Mouse (Mus musculus): Measurements from ENCODE around the gene Rptor. TPM values are rescaled to one million over a fixed set of nuclear protein-coding genes. Genes with fewer than 3 reads are reported as not detected.

Gene Rptor
- polyA plus RNA-seq, 1 experiment from 2014 or later: 9.8 TPM

DNA sequence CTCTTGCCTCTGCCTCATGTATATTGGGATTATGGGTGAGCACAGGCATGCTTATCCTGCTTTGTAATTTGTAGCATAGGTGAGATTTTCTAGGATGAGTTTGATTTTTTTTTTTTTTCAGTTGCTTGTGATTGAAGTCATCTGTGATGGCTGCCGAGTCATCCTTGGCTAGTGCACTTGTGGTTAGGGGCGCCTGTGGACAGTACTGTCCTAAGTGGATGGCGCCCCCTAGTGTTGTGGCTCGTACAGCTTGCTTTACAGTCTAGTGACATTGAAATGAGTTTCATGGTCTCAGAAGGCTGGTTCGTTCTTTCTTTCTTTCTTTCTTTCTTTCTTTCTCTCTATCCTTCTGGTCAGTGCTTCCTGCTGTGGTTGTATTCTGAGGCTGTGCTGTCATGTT is 16.1 kb downstream of the Rptor start:
- Histone ChIP-seq H3K27me3 (ENCODE audit: control insufficient read depth, insufficient read depth, low read length) (no peaks in the 10 kb centered on the region), H3K4me1 (ENCODE audit: control insufficient read depth, insufficient read depth, low read length) (peaks cover 8% of the 10 kb centered on the region), H3K4me2 (no peak overlapping the region), H3K9me3 (replicated peaks; ENCODE audit: control insufficient read depth, low read length) (no peaks in the 10 kb centered on the region), H3K36me3 (ENCODE audit: control insufficient read depth, insufficient read depth, low read length) (no peaks in the 10 kb centered on the region), H3K4me3 (ENCODE audit: low read depth, low read length) (no peak overlapping the region), H3K27ac (ENCODE audit: low read depth, low read length) (no peak overlapping the region), H3K9ac (ENCODE audit: low read depth, low read length) (no peak overlapping the region)
- no peak for ATAC-seq (replicated peaks; ENCODE audit: insufficient number of reproducible peaks, low FRiP score, low TSS enrichment)
- 56% methylated on average over 5 of the region's 5 CpGs for WGBS (ENCODE audit: insufficient replicate concordance)

DNA sequence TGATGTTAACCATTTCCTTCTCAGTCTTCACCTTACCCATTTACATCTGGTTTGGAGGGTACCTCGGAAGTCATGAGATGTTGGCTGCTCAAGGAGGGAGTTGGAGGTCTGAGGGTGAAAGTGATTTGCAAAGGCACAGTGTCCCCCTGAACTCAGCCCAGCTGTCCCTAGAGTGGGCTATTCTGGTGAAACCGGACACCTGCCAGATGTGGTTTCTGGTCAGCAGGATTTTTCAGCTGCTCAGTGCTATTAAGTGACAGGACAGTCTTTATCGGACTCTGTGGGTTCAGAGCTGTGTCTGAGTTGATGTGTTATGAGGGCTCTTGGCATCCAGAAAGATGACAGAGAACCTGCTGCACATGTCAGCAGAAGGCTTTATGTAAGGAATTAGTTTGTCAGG is 18.6 kb downstream of the Rptor start:
- H3K4me2 ChIP-seq: no peak overlapping the region
- no peaks in the 10 kb centered on the region for H3K36me3 ChIP-seq (ENCODE audit: control insufficient read depth, insufficient read depth, low read length)
- H3K4me3 ChIP-seq (ENCODE audit: low read depth, low read length): no peak overlapping the region
- ATAC-seq (replicated peaks; ENCODE audit: insufficient number of reproducible peaks, low FRiP score, low TSS enrichment): no peak
- H3K4me1 ChIP-seq (ENCODE audit: control insufficient read depth, insufficient read depth, low read length): peaks cover 23% of the 10 kb centered on the region
- H3K27ac ChIP-seq (ENCODE audit: low read depth, low read length): no peak overlapping the region
- H3K9me3 ChIP-seq (replicated peaks; ENCODE audit: control insufficient read depth, low read length): no peaks in the 10 kb centered on the region
- no peaks in the 10 kb centered on the region for H3K27me3 ChIP-seq (ENCODE audit: control insufficient read depth, insufficient read depth, low read length)
- H3K9ac ChIP-seq (ENCODE audit: low read depth, low read length): no peak overlapping the region
- 76% methylated on average over 3 of the region's 3 CpGs for WGBS (ENCODE audit: insufficient replicate concordance)

DNA sequence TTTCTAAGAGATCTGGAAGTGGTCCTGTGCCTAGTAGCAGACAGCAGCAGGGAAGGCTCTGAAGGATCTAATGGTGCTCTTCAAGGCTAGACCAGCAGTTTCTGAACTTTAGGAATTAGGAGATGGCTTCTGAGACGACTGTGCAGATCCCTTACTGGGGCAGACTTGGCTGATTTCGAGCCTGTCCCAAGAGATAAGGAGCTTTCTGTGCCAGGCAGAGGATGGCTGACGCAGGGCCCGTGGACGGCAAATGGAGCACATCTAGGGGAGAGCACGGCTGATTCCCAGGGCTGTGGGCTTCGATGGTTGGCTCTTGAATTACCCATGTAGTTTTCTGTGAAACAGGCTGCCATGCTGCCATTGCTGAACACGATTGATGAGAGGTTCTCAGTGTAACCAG is 21.1 kb downstream of the Rptor start:
- no peak overlapping the region for H3K4me2 ChIP-seq
- H3K4me3 ChIP-seq (ENCODE audit: low read depth, low read length): no peak overlapping the region
- ATAC-seq (replicated peaks; ENCODE audit: insufficient number of reproducible peaks, low FRiP score, low TSS enrichment): no peak
- H3K27ac ChIP-seq (ENCODE audit: low read depth, low read length): no peak overlapping the region
- H3K9me3 ChIP-seq (replicated peaks; ENCODE audit: control insufficient read depth, low read length): no peaks in the 10 kb centered on the region
- 66% methylated on average over 8 of the region's 8 CpGs for WGBS (ENCODE audit: insufficient replicate concordance)
- H3K36me3 ChIP-seq (ENCODE audit: control insufficient read depth, insufficient read depth, low read length): no peaks in the 10 kb centered on the region
- no peak overlapping the region for H3K9ac ChIP-seq (ENCODE audit: low read depth, low read length)
- no peaks in the 10 kb centered on the region for H3K27me3 ChIP-seq (ENCODE audit: control insufficient read depth, insufficient read depth, low read length)
- peaks cover 23% of the 10 kb centered on the region for H3K4me1 ChIP-seq (ENCODE audit: control insufficient read depth, insufficient read depth, low read length)

DNA sequence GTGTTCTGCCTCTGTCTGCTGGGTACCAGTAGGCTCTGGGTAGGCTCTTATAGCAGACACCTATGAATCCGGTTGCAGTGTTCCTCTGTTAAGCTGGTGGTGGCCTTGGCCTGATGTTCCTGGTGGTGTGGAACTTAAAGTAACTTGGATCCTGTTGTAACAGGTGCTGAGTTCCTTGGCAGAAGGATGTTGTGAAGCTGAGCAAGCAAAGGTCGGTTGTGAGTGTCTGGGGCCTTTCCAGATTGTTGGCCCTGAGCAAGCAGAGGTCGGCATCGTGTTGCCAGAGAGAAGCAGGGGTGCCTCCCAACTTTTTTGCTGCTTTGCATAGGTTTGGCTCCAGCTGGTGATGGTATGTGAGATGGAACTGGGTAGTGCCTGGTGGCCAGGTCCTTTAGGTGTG is 21.7 kb downstream of the Rptor start:
- Histone ChIP-seq H3K9ac (ENCODE audit: low read depth, low read length) (no peak overlapping the region), H3K27me3 (ENCODE audit: control insufficient read depth, insufficient read depth, low read length) (no peaks in the 10 kb centered on the region), H3K4me3 (ENCODE audit: low read depth, low read length) (no peak overlapping the region), H3K36me3 (ENCODE audit: control insufficient read depth, insufficient read depth, low read length) (no peaks in the 10 kb centered on the region), H3K9me3 (replicated peaks; ENCODE audit: control insufficient read depth, low read length) (no peaks in the 10 kb centered on the region), H3K27ac (ENCODE audit: low read depth, low read length) (no peak overlapping the region), H3K4me1 (ENCODE audit: control insufficient read depth, insufficient read depth, low read length) (peaks cover 23% of the 10 kb centered on the region), H3K4me2 (no peak overlapping the region)
- no peak for ATAC-seq (replicated peaks; ENCODE audit: insufficient number of reproducible peaks, low FRiP score, low TSS enrichment)
- 76% methylated on average over 4 of the region's 4 CpGs for WGBS (ENCODE audit: insufficient replicate concordance)

DNA sequence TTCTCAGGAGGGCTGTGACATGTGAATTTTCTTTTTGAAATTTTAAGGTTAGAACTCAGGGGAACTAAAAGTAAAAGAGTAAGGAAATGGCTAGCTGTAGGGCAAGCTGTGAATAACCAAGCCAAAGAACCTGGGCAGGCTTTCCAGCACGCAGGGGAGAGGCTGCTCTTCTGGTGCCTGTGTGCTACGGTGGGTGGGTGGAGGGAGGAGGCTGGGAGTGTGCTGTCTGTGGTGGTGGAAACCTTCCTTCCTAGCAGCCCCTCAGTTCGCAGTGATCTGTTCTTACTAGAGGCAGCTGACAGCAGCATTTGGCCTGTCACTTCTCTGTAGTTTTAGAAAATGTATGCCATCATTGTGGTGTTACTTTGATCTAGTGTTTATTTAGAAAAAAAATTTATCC is 22.2 kb downstream of the Rptor start:
- H3K36me3 ChIP-seq (ENCODE audit: control insufficient read depth, insufficient read depth, low read length): no peaks in the 10 kb centered on the region
- H3K4me2 ChIP-seq: no peak overlapping the region
- H3K27ac ChIP-seq (ENCODE audit: low read depth, low read length): no peak overlapping the region
- H3K4me1 ChIP-seq (ENCODE audit: control insufficient read depth, insufficient read depth, low read length): peaks cover 26% of the 10 kb centered on the region
- H3K9ac ChIP-seq (ENCODE audit: low read depth, low read length): no peak overlapping the region
- no peak for ATAC-seq (replicated peaks; ENCODE audit: insufficient number of reproducible peaks, low FRiP score, low TSS enrichment)
- H3K27me3 ChIP-seq (ENCODE audit: control insufficient read depth, insufficient read depth, low read length): no peaks in the 10 kb centered on the region
- H3K4me3 ChIP-seq (ENCODE audit: low read depth, low read length): no peak overlapping the region
- H3K9me3 ChIP-seq (replicated peaks; ENCODE audit: control insufficient read depth, low read length): no peaks in the 10 kb centered on the region
- 35% methylated on average over 3 of the region's 3 CpGs for WGBS (ENCODE audit: insufficient replicate concordance)

DNA sequence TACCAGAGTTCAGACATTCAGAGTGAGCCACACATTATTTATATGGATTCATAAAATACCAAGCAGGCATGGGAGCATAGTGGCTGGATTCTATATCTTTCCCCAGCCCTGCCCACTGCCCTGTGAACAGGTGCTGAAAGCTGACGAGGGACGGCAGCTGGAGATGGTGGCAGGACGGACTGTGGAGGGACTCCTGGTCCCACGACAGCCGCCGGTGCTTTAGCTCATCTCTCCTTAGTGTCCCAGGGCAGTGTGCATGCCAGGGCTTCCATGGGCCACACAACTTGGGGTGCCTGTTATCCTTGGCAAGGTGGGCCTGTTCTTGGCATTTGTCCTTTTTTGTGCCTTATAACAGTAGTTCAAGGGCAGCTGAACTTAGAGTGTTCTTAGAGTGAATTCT is 22.8 kb downstream of the Rptor start:
- H3K9ac ChIP-seq (ENCODE audit: low read depth, low read length): no peak overlapping the region

DNA sequence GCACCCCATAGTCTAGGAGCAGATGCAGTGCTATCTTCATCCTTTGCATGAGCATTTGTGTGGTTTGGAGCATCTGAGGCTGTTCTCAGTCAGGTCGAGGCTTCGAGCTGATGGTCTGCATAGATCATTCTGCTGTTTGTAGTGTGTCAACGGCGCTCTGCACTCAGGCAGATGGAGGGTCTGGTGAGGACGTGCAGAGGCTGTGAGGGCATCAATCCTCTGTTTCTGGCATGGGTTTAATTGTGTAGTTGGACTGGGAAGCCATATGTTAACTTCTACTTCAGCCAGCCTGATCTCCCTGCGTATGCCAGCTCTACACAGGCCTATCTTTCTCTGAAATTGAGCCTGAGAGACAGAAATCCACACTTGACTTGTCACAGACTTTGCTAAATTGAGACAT is 23.2 kb downstream of the Rptor start:
- no peaks in the 10 kb centered on the region for H3K9me3 ChIP-seq (replicated peaks; ENCODE audit: control insufficient read depth, low read length)
- H3K36me3 ChIP-seq (ENCODE audit: control insufficient read depth, insufficient read depth, low read length): no peaks in the 10 kb centered on the region
- H3K4me2 ChIP-seq: no peak overlapping the region
- no peaks in the 10 kb centered on the region for H3K27me3 ChIP-seq (ENCODE audit: control insufficient read depth, insufficient read depth, low read length)
- ATAC-seq (replicated peaks; ENCODE audit: insufficient number of reproducible peaks, low FRiP score, low TSS enrichment): no peak
- no peak overlapping the region for H3K9ac ChIP-seq (ENCODE audit: low read depth, low read length)
- no peak overlapping the region for H3K27ac ChIP-seq (ENCODE audit: low read depth, low read length)
- no peak overlapping the region for H3K4me3 ChIP-seq (ENCODE audit: low read depth, low read length)
- 74% methylated on average over 6 of the region's 6 CpGs for WGBS (ENCODE audit: insufficient replicate concordance)
- H3K4me1 ChIP-seq (ENCODE audit: control insufficient read depth, insufficient read depth, low read length): peaks cover 26% of the 10 kb centered on the region

More for the DNA sequence above, 22.8 kb downstream of the Rptor start:
- Histone ChIP-seq H3K27ac (ENCODE audit: low read depth, low read length) (no peak overlapping the region), H3K36me3 (ENCODE audit: control insufficient read depth, insufficient read depth, low read length) (no peaks in the 10 kb centered on the region), H3K4me3 (ENCODE audit: low read depth, low read length) (no peak overlapping the region), H3K4me2 (no peak overlapping the region), H3K9me3 (replicated peaks; ENCODE audit: control insufficient read depth, low read length) (no peaks in the 10 kb centered on the region), H3K27me3 (ENCODE audit: control insufficient read depth, insufficient read depth, low read length) (no peaks in the 10 kb centered on the region), H3K4me1 (ENCODE audit: control insufficient read depth, insufficient read depth, low read length) (peaks cover 26% of the 10 kb centered on the region)
- ATAC-seq (replicated peaks; ENCODE audit: insufficient number of reproducible peaks, low FRiP score, low TSS enrichment): no peak
- 45% methylated on average over 6 of the region's 6 CpGs for WGBS (ENCODE audit: insufficient replicate concordance)

DNA sequence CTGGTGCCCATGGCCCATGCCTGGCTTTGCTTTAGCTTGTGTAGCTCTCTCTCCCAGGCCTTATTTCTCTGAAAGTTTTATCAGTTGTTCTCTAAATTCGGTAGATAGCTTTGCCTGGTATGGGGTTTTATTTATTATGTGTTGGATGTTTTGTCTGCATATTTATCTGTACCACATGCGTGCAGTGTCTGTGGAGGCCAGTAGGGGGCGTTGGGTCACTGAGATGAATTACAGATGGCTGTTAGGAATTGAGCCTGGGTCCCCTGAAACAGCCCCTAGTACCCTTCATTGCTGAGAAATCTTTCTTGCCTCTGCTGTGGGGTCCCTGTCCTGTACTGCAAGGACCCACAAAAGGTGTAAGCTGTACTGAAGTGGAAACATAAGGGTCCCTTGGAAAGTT is 24.5 kb downstream of the Rptor start:
- 58% methylated on average over 3 of the region's 3 CpGs for WGBS (ENCODE audit: insufficient replicate concordance)
- H3K4me2 ChIP-seq: no peak overlapping the region
- ATAC-seq (replicated peaks; ENCODE audit: insufficient number of reproducible peaks, low FRiP score, low TSS enrichment): no peak
- H3K9ac ChIP-seq (ENCODE audit: low read depth, low read length): no peak overlapping the region
- no peaks in the 10 kb centered on the region for H3K9me3 ChIP-seq (replicated peaks; ENCODE audit: control insufficient read depth, low read length)
- peaks cover 24% of the 10 kb centered on the region for H3K4me1 ChIP-seq (ENCODE audit: control insufficient read depth, insufficient read depth, low read length)
- no peaks in the 10 kb centered on the region for H3K36me3 ChIP-seq (ENCODE audit: control insufficient read depth, insufficient read depth, low read length)
- H3K27ac ChIP-seq (ENCODE audit: low read depth, low read length): no peak overlapping the region
- H3K27me3 ChIP-seq (ENCODE audit: control insufficient read depth, insufficient read depth, low read length): no peaks in the 10 kb centered on the region
- H3K4me3 ChIP-seq (ENCODE audit: low read depth, low read length): no peak overlapping the region

DNA sequence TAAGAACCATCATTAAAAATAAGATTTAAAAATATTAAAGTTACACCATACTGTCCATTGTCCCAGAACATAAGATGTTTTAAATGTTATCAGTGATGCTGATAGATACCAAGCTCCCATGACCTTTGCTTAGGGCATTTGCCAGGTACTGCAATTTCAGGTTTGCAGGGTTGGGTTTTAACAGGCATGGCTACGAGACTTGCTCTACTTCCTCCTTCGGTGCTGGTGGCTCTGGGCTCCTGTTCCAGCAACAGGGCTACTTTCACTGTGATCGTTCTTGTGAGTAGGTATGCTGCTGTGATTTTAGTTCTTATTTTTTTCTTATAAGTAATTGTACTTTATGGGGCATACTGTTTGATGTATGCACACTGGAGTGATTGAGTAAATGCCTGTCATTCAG is 26.4 kb downstream of the Rptor start:
- no peak for ATAC-seq (replicated peaks; ENCODE audit: insufficient number of reproducible peaks, low FRiP score, low TSS enrichment)
- WGBS (ENCODE audit: insufficient replicate concordance): 81% methylated on average over 3 of the region's 3 CpGs
- Histone ChIP-seq H3K36me3 (ENCODE audit: control insufficient read depth, insufficient read depth, low read length) (no peaks in the 10 kb centered on the region), H3K27me3 (ENCODE audit: control insufficient read depth, insufficient read depth, low read length) (no peaks in the 10 kb centered on the region), H3K9ac (ENCODE audit: low read depth, low read length) (no peak overlapping the region), H3K4me1 (ENCODE audit: control insufficient read depth, insufficient read depth, low read length) (peaks cover 24% of the 10 kb centered on the region), H3K4me3 (ENCODE audit: low read depth, low read length) (no peak overlapping the region), H3K9me3 (replicated peaks; ENCODE audit: control insufficient read depth, low read length) (no peaks in the 10 kb centered on the region), H3K27ac (ENCODE audit: low read depth, low read length) (no peak overlapping the region), H3K4me2 (no peak overlapping the region)
